Mouse (Mus musculus): ENCODE measurements around the gene Med12l.
A peak's percentile ranks its signal among the peaks of the same experiment; 100 is the strongest.
"Not testable (repeated sequence)": the region's sequence is repeated elsewhere in the genome, so short reads cannot be mapped to it uniquely, and the experiment has no call there.

The Med12l gene

GRCm38 (mm10) chr3:59022971-59023370, 17.3 kb downstream of the Med12l start:
- DNase-seq (ENCODE audit: low spot score in 2 of 2), result no peak

GRCm38 (mm10) chr3:59024531-59025192, 19.0 kb downstream of the Med12l start:
- no peak for DNase-seq (ENCODE audit: low spot score in 2 of 2)

GRCm38 (mm10) chr3:59025193-59025535, 19.5 kb downstream of the Med12l start:
- no peak for DNase-seq (ENCODE audit: low spot score in 2 of 2)

- no peak for DNase-seq (ENCODE audit: low spot score in 2 of 2)
Observed at GRCm38 (mm10) chr3:59028696-59029095, 23.1 kb downstream of the Med12l start.

- no peak for DNase-seq (ENCODE audit: low spot score in 2 of 2)
Observed at GRCm38 (mm10) chr3:59030986-59031385, 25.4 kb downstream of the Med12l start.

GRCm38 (mm10) chr3:59041487-59041886, 35.9 kb downstream of the Med12l start:
- DNase-seq (ENCODE audit: low spot score in 2 of 2), result no peak

GRCm38 (mm10) chr3:59054834-59055535, 49.4 kb downstream of the Med12l start:
- DNase-seq (ENCODE audit: low spot score in 2 of 2), result no peak

- DNase-seq (ENCODE audit: low spot score in 2 of 2), result peak; percentile 51 to 63
Observed at GRCm38 (mm10) chr3:59059022-59059541, 53.5 kb downstream of the Med12l start.

- DNase-seq (ENCODE audit: low spot score in 2 of 2), result no peak
Observed at GRCm38 (mm10) chr3:59060131-59060530, 54.5 kb downstream of the Med12l start.

GRCm38 (mm10) chr3:59062141-59062540, 56.5 kb downstream of the Med12l start:
- no peak for DNase-seq (ENCODE audit: low spot score in 2 of 2)

- DNase-seq (ENCODE audit: low spot score in 2 of 2), result no peak
Observed at GRCm38 (mm10) chr3:59063431-59063830, 57.8 kb downstream of the Med12l start.

- DNase-seq (ENCODE audit: low spot score in 2 of 2), result no peak
Observed at GRCm38 (mm10) chr3:59065937-59066336, 60.3 kb downstream of the Med12l start.

- DNase-seq (ENCODE audit: low spot score in 2 of 2), result no peak
Observed at GRCm38 (mm10) chr3:59066558-59067294, 61.1 kb downstream of the Med12l start.

- not testable (repeated sequence) for DNase-seq (ENCODE audit: low spot score in 2 of 2)
Observed at GRCm38 (mm10) chr3:59069071-59069470, 63.4 kb downstream of the Med12l start.

- no peak for DNase-seq (ENCODE audit: low spot score in 2 of 2)
Observed at GRCm38 (mm10) chr3:59077278-59077677, 71.7 kb downstream of the Med12l start.

GRCm38 (mm10) chr3:59078585-59078984, 73.0 kb downstream of the Med12l start:
- no peak for DNase-seq (ENCODE audit: low spot score in 2 of 2)

GRCm38 (mm10) chr3:59079327-59079726, 73.7 kb downstream of the Med12l start:
- DNase-seq (ENCODE audit: low spot score in 2 of 2), result no peak

- no peak for DNase-seq (ENCODE audit: low spot score in 2 of 2)
Observed at GRCm38 (mm10) chr3:59080293-59080916, 74.8 kb downstream of the Med12l start.

- no peak for DNase-seq (ENCODE audit: low spot score in 2 of 2)
Observed at GRCm38 (mm10) chr3:59080919-59081318, 75.3 kb downstream of the Med12l start.

- DNase-seq (ENCODE audit: low spot score in 2 of 2), result no peak
Observed at GRCm38 (mm10) chr3:59092702-59093101, 87.1 kb downstream of the Med12l start.

GRCm38 (mm10) chr3:59097421-59097820, 91.8 kb downstream of the Med12l start:
- DNase-seq (ENCODE audit: low spot score in 2 of 2), result no peak

GRCm38 (mm10) chr3:59098540-59098939, 92.9 kb downstream of the Med12l start:
- no peak for DNase-seq (ENCODE audit: low spot score in 2 of 2)
